Mouse (Mus musculus) erythroid progenitor cell, adult 5-6 weeks (primary cell): ENCODE results near the gene Hspa1b. TPM values are rescaled to one million over a fixed set of nuclear protein-coding genes. Genes with fewer than 3 reads are reported as not detected.

ENCODE experiments used
- ATAC-seq: replicated peaks from 2 replicates; pipeline ENCODE4 v1.8.0; 2016; ENCODE audit warnings: moderate number of reproducible peaks, mild to moderate bottlenecking, moderate TSS enrichment, inconsistent platforms; ENCODE audit not compliant: poor library complexity, low FRiP score, severe bottlenecking
- total RNA-seq, 2 experiments: library from RNA; stranded (forward) in 1 of 2; stranded (reverse) in 1 of 2; fragments of 150-400 nt in 1 of 2; fragments of 186-747, 209-891 nt in 1 of 2; gene quantifications; 2 replicates each; pipeline versions ENCODE4 v1.2.3 to v1.2.4; 2015 to 2017; ENCODE audit warnings: low replicate concordance in 2 of 2

Gene Hspa1b
- total RNA-seq, 2 experiments from 2014 or later: 2.5 to 3.3 TPM

GRCm38 (mm10) chr17:34937960-34938505 lies 21.0 kb downstream of the Hspa1b start:
- ATAC-seq: no peak

- ATAC-seq: no peak
Measured at GRCm38 (mm10) chr17:34934830-34935229, 24.2 kb downstream of the Hspa1b start.

GRCm38 (mm10) chr17:34934031-34934430 lies 25.0 kb downstream of the Hspa1b start:
- ATAC-seq: no peak

GRCm38 (mm10) chr17:34932287-34932686 lies 26.8 kb downstream of the Hspa1b start:
- ATAC-seq: no peak

GRCm38 (mm10) chr17:34931735-34932098 lies 27.3 kb downstream of the Hspa1b start:
- ATAC-seq: 0 out of 2 replicates have a peak, but pooled peaks have one; percentile 15

GRCm38 (mm10) chr17:34931061-34931734 lies 27.8 kb downstream of the Hspa1b start, which contains the start of gene Neu1:
TSS of gene Neu1 (plus strand) at chr17:34931253.
- peak; percentile 93 for ATAC-seq

- ATAC-seq: no peak
Measured at GRCm38 (mm10) chr17:34928841-34929240, 30.2 kb downstream of the Hspa1b start.

GRCm38 (mm10) chr17:34927306-34928019 lies 31.6 kb downstream of the Hspa1b start:
- no peak for ATAC-seq

GRCm38 (mm10) chr17:34924258-34924657 lies 34.8 kb downstream of the Hspa1b start:
- ATAC-seq: no peak

- no peak for ATAC-seq
Measured at GRCm38 (mm10) chr17:34922939-34923338, 36.1 kb downstream of the Hspa1b start.

- no peak for ATAC-seq
Measured at GRCm38 (mm10) chr17:34917188-34917587, 41.9 kb downstream of the Hspa1b start.

- no peak for ATAC-seq
Measured at GRCm38 (mm10) chr17:34916316-34916715, 42.7 kb downstream of the Hspa1b start.

- ATAC-seq: no peak
Measured at GRCm38 (mm10) chr17:34915410-34915831, 43.6 kb downstream of the Hspa1b start.

GRCm38 (mm10) chr17:34913930-34914665 lies 44.9 kb downstream of the Hspa1b start, which contains the start of gene Slc44a4:
TSS of gene Slc44a4 (plus strand) at chr17:34914466.
- ATAC-seq: no peak

- ATAC-seq: peak; percentile 86
Measured at GRCm38 (mm10) chr17:34911945-34912351, 47.1 kb downstream of the Hspa1b start.

- no peak for ATAC-seq
Measured at GRCm38 (mm10) chr17:34910982-34911381, 48.1 kb downstream of the Hspa1b start.
